Mouse (Mus musculus) liver, embryonic 12.5 days (tissue): ENCODE measurements around the gene Myo7a. TPM values are rescaled to one million over a fixed set of nuclear protein-coding genes. Genes with fewer than 3 reads are reported as not detected.

Experiments used
- ATAC-seq: fragments of 200-750 bp; cut with Nextera tagmentation; 2 replicates; pipeline ENCODE4 v1.8.0; 2017; ENCODE audit warnings: moderate number of reproducible peaks, mild to moderate bottlenecking, moderate library complexity
- H3K27ac ChIP-seq: fragments of 300-500 bp; sonication (generic); 2 replicates; pipeline ENCODE4 v1.5.1; 2016; ENCODE audit warnings: mild to moderate bottlenecking
- H3K27me3 ChIP-seq: fragments of 300-500 bp; sonication (generic); replicated peaks from 2 replicates; pipeline ENCODE4 v1.6.1; 2016; ENCODE audit warnings: mild to moderate bottlenecking, moderate library complexity
- H3K36me3 ChIP-seq: fragments of 300-500 bp; sonication (generic); 2 replicates; pipeline ENCODE4 v1.6.1; 2016; ENCODE audit warnings: mild to moderate bottlenecking, moderate library complexity
- H3K4me1 ChIP-seq: fragments of 300-500 bp; sonication (generic); 2 replicates; pipeline ENCODE4 v1.6.1; 2016
- H3K4me2 ChIP-seq: fragments of 300-500 bp; sonication (generic); 2 replicates; pipeline ENCODE4 v1.6.1; 2016; ENCODE audit warnings: mild to moderate bottlenecking, moderate library complexity
- H3K4me3 ChIP-seq: fragments of 300-500 bp; sonication (generic); 2 replicates; pipeline ENCODE4 v1.5.1; 2016; ENCODE audit warnings: mild to moderate bottlenecking, moderate library complexity
- H3K9ac ChIP-seq: fragments of 300-500 bp; sonication (generic); 2 replicates; pipeline ENCODE4 v1.6.1; 2016; ENCODE audit warnings: mild to moderate bottlenecking, moderate library complexity
- H3K9me3 ChIP-seq: fragments of 300-500 bp; sonication (generic); replicated peaks from 2 replicates; pipeline ENCODE4 v1.6.1; 2016; ENCODE audit warnings: mild to moderate bottlenecking, moderate library complexity
- WGBS: fragments of 180-500 bp; shearing (Covaris S2); methylation state at CpG from one replicate; pipeline ENCODE4 v1.1.7; 2016; ENCODE audit not compliant: insufficient replicate concordance; 5-methylcytosine and 5-hydroxymethylcytosine counted together
- polyA plus RNA-seq: library from polyadenylated mRNA; unstranded; fragments of >200 nt; fragmentation: Nextera tagmentation; extraction: Ambion mirVana; gene quantifications from 2 replicates; pipeline ENCODE4 v1.2.1, GENCODE M21; 2016

Myo7a gene
- polyA plus RNA-seq, 1 experiment from 2014 or later, result 14.4 TPM

GRCm38 (mm10) chr7:98141206-98141605 lies 21.9 kb upstream of the Myo7a start:
- Histone ChIP-seq H3K27me3 (no peaks in the 10 kb centered on the region), H3K27ac (no peak overlapping the region), H3K4me2 (peak overlapping the region; percentile 10; the same call in 1 of the 2 replicates), H3K4me3 (no peak overlapping the region), H3K36me3 (peaks cover 54% of the 10 kb centered on the region), H3K4me1 (peaks cover 71% of the 10 kb centered on the region), H3K9ac (no peak overlapping the region), H3K9me3 (no peaks in the 10 kb centered on the region)
- 72% methylated on average over 3 of the region's 3 CpGs for WGBS
- peak; percentile 33; the same call in 1 of the 2 replicates for ATAC-seq

- peak; percentile 80 for ATAC-seq
- Histone ChIP-seq H3K9me3 (no peaks in the 10 kb centered on the region), H3K4me1 (peaks cover 66% of the 10 kb centered on the region), H3K4me3 (no peak overlapping the region), H3K9ac (no peak overlapping the region), H3K36me3 (peaks cover 54% of the 10 kb centered on the region), H3K4me2 (peak overlapping the region; percentile 10; the same call in 1 of the 2 replicates), H3K27me3 (no peaks in the 10 kb centered on the region), H3K27ac (peak overlapping the region; percentile 59)
- 4% methylated on average over 2 of the region's 2 CpGs for WGBS
Observed at GRCm38 (mm10) chr7:98140597-98140996, 21.3 kb upstream of the Myo7a start.

GRCm38 (mm10) chr7:98139216-98139615 lies 19.9 kb upstream of the Myo7a start:
- Histone ChIP-seq H3K4me2 (no peak overlapping the region), H3K27ac (no peak overlapping the region), H3K27me3 (no peaks in the 10 kb centered on the region), H3K36me3 (peaks cover 50% of the 10 kb centered on the region), H3K4me3 (no peak overlapping the region), H3K4me1 (peaks cover 60% of the 10 kb centered on the region), H3K9me3 (no peaks in the 10 kb centered on the region), H3K9ac (no peak overlapping the region)
- no peak for ATAC-seq
- 28% methylated on average over 9 of the region's 9 CpGs for WGBS

- no peak for ATAC-seq
- 75% methylated on average over 2 of the region's 2 CpGs for WGBS
- no peak overlapping the region for H3K27ac ChIP-seq
- H3K4me2 ChIP-seq, result no peak overlapping the region
- no peaks in the 10 kb centered on the region for H3K9me3 ChIP-seq
- no peaks in the 10 kb centered on the region for H3K27me3 ChIP-seq
- H3K36me3 ChIP-seq, result peaks cover 40% of the 10 kb centered on the region
- no peak overlapping the region for H3K4me3 ChIP-seq
- H3K4me1 ChIP-seq, result peaks cover 55% of the 10 kb centered on the region
- no peak overlapping the region for H3K9ac ChIP-seq
Observed at GRCm38 (mm10) chr7:98137995-98138394, 18.7 kb upstream of the Myo7a start.

- H3K9me3 ChIP-seq, result no peaks in the 10 kb centered on the region
- H3K4me1 ChIP-seq, result peaks cover 51% of the 10 kb centered on the region
- 60% methylated on average over 3 of the region's 3 CpGs for WGBS
- no peak for ATAC-seq
- peaks cover 43% of the 10 kb centered on the region for H3K36me3 ChIP-seq
- no peak overlapping the region for H3K9ac ChIP-seq
- H3K4me3 ChIP-seq, result no peak overlapping the region
- H3K4me2 ChIP-seq, result no peak overlapping the region
- no peak overlapping the region for H3K27ac ChIP-seq
- H3K27me3 ChIP-seq, result no peaks in the 10 kb centered on the region
Observed at GRCm38 (mm10) chr7:98137583-98137982, 18.3 kb upstream of the Myo7a start.

- no peaks in the 10 kb centered on the region for H3K27me3 ChIP-seq
- no peak overlapping the region for H3K4me2 ChIP-seq
- peaks cover 83% of the 10 kb centered on the region for H3K36me3 ChIP-seq
- ATAC-seq, result no peak
- no peak overlapping the region for H3K9ac ChIP-seq
- H3K4me1 ChIP-seq, result no peaks in the 10 kb centered on the region
- WGBS, result 92% methylated on average over 8 of the region's 8 CpGs
- no peak overlapping the region for H3K4me3 ChIP-seq
- no peak overlapping the region for H3K27ac ChIP-seq
- H3K9me3 ChIP-seq, result no peaks in the 10 kb centered on the region
Observed at GRCm38 (mm10) chr7:98131751-98132150, 12.4 kb upstream of the Myo7a start.

- Histone ChIP-seq H3K9me3 (no peaks in the 10 kb centered on the region), H3K27me3 (no peaks in the 10 kb centered on the region), H3K4me1 (peaks cover 12% of the 10 kb centered on the region), H3K9ac (no peak overlapping the region), H3K4me2 (no peak overlapping the region), H3K36me3 (peaks cover 82% of the 10 kb centered on the region), H3K27ac (no peak overlapping the region), H3K4me3 (no peak overlapping the region)
- peak; percentile 33; the same call in 1 of the 2 replicates for ATAC-seq
- 31% methylated on average over 5 of the region's 5 CpGs for WGBS
Observed at GRCm38 (mm10) chr7:98125473-98125872, 6.1 kb upstream of the Myo7a start.

GRCm38 (mm10) chr7:98124701-98125100 lies 5.4 kb upstream of the Myo7a start:
- no peak overlapping the region for H3K4me3 ChIP-seq
- no peak for ATAC-seq
- 68% methylated on average over 5 of the region's 5 CpGs for WGBS
- H3K27me3 ChIP-seq, result no peaks in the 10 kb centered on the region
- peaks cover 74% of the 10 kb centered on the region for H3K36me3 ChIP-seq
- peaks cover 20% of the 10 kb centered on the region for H3K4me1 ChIP-seq
- no peak overlapping the region for H3K4me2 ChIP-seq
- H3K27ac ChIP-seq, result no peak overlapping the region
- H3K9me3 ChIP-seq, result no peaks in the 10 kb centered on the region
- no peak overlapping the region for H3K9ac ChIP-seq

- Histone ChIP-seq H3K9ac (no peak overlapping the region), H3K36me3 (peaks cover 44% of the 10 kb centered on the region), H3K4me2 (no peak overlapping the region), H3K4me1 (peaks cover 34% of the 10 kb centered on the region), H3K27ac (no peak overlapping the region), H3K27me3 (no peaks in the 10 kb centered on the region), H3K4me3 (no peak overlapping the region), H3K9me3 (no peaks in the 10 kb centered on the region)
- 67% methylated on average over 8 of the region's 8 CpGs for WGBS
- ATAC-seq, result no peak
Observed at GRCm38 (mm10) chr7:98121673-98122072, 2.3 kb upstream of the Myo7a start.

- no peak overlapping the region for H3K4me3 ChIP-seq
- H3K9ac ChIP-seq, result 0 out of 2 replicates have a peak overlapping the region, but pooled peaks have one; percentile 3
- H3K4me1 ChIP-seq, result peaks cover 35% of the 10 kb centered on the region
- 59% methylated on average over 3 of the region's 3 CpGs for WGBS
- ATAC-seq, result no peak
- H3K27ac ChIP-seq, result no peak overlapping the region
- peaks cover 40% of the 10 kb centered on the region for H3K36me3 ChIP-seq
- H3K4me2 ChIP-seq, result no peak overlapping the region
- no peaks in the 10 kb centered on the region for H3K27me3 ChIP-seq
- no peaks in the 10 kb centered on the region for H3K9me3 ChIP-seq
Observed at GRCm38 (mm10) chr7:98121241-98121640, 1.9 kb upstream of the Myo7a start.

GRCm38 (mm10) chr7:98120325-98120724 lies 1.0 kb upstream of the Myo7a start:
- H3K4me3 ChIP-seq, result peak overlapping the region; percentile 17; the same call in 1 of the 2 replicates
- H3K27ac ChIP-seq, result no peak overlapping the region
- peaks cover 35% of the 10 kb centered on the region for H3K4me1 ChIP-seq
- peak overlapping the region; percentile 27; the same call in 1 of the 2 replicates for H3K9ac ChIP-seq
- peak overlapping the region; percentile 58 for H3K4me2 ChIP-seq
- ATAC-seq, result peak; percentile 41; the same call in 1 of the 2 replicates
- no peaks in the 10 kb centered on the region for H3K27me3 ChIP-seq
- 13% methylated on average over 7 of the region's 7 CpGs for WGBS
- H3K9me3 ChIP-seq, result no peaks in the 10 kb centered on the region
- H3K36me3 ChIP-seq, result peaks cover 31% of the 10 kb centered on the region

GRCm38 (mm10) chr7:98119961-98120232 lies 573 bp upstream of the Myo7a start:
- no peaks in the 10 kb centered on the region for H3K27me3 ChIP-seq
- H3K9me3 ChIP-seq, result no peaks in the 10 kb centered on the region
- ATAC-seq, result no peak
- H3K9ac ChIP-seq, result 0 out of 2 replicates have a peak overlapping the region, but pooled peaks have one; percentile 2
- H3K4me3 ChIP-seq, result no peak overlapping the region
- H3K27ac ChIP-seq, result 0 out of 2 replicates have a peak overlapping the region, but pooled peaks have one; percentile 23
- WGBS, result 73% methylated on average over 2 of the region's 2 CpGs
- no peak overlapping the region for H3K4me2 ChIP-seq
- H3K36me3 ChIP-seq, result peaks cover 26% of the 10 kb centered on the region
- H3K4me1 ChIP-seq, result peaks cover 35% of the 10 kb centered on the region

GRCm38 (mm10) chr7:98117012-98117660 lies 2.2 kb downstream of the Myo7a start:
- Histone ChIP-seq H3K4me3 (no peak overlapping the region), H3K27ac (no peak overlapping the region), H3K9ac (no peak overlapping the region), H3K4me2 (no peak overlapping the region), H3K9me3 (no peaks in the 10 kb centered on the region), H3K36me3 (no peaks in the 10 kb centered on the region), H3K27me3 (peaks cover 14% of the 10 kb centered on the region), H3K4me1 (peaks cover 35% of the 10 kb centered on the region)
- ATAC-seq, result no peak
- WGBS, result 40% methylated on average over 11 of the region's 11 CpGs
